In the genomic region with DNA sequence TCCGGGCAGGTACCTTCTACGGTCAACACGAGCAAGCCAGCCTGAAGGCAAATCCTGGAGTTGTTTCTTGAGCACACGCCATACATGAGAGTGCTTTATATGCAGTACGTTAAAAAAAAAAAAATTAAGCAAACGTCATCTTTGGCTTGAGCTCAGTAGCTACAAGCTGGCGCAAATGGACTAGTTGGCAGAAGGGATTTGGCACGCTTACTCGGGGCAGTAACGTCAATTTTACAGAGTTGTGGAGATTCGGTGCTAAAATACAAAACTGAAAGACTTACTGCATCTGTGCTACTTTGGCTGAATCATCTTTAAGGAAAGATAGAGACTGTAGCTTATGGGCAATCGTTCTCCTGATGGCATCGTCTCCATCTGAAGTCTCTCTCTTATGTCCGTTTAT, we compare ENCODE assay signal across 16 mouse cellular contexts.
A peak's percentile ranks its signal among the peaks of the same experiment; 100 is the strongest.
DNase-seq lines count a peak whose midpoint lies in the region; ATAC-seq and TF ChIP-seq lines count a peak whose summit lies in the region.
"Had no signal": no experiment of that assay in that cellular context is flagged by ENCODE, and none has a peak within 500 bp of the region (broad histone marks: within the 10 kb centered on the region; RNA-seq: fewer than 3 reads in every experiment).

No protein-coding gene starts in this region.

- no peak for TF ChIP-seq CTCF in olfactory bulb, adult 2 months (IDR thresholded peaks at IDR 0.05; ENCODE audit: insufficient read depth, low read depth, low read length)

- no peak for TF ChIP-seq POLR2A in olfactory bulb, adult 2 months (IDR thresholded peaks at IDR 0.05; ENCODE audit: insufficient read depth, low read depth, low read length)

- H3K4me3 ChIP-seq in forebrain, embryonic 14.5 days (ENCODE audit: low read depth, low read length) = no peak overlapping the region
- no peak overlapping the region for H3K4me3 ChIP-seq in forebrain, embryonic 11.5 days (ENCODE audit: low read depth, low read length)
- H3K4me3 ChIP-seq in olfactory bulb, adult 2 months (ENCODE audit: insufficient read depth, low read depth, low read length) = no peak overlapping the region

- no peaks in the 10 kb centered on the region for H3K4me1 ChIP-seq in forebrain, embryonic 14.5 days (ENCODE audit: control insufficient read depth, insufficient read depth, low read length)
- H3K4me1 ChIP-seq in forebrain, embryonic 11.5 days (replicated peaks; ENCODE audit: control insufficient read depth, insufficient read depth, low read length) = no peaks in the 10 kb centered on the region
- H3K4me1 ChIP-seq in olfactory bulb, adult 2 months (ENCODE audit: control insufficient read depth, insufficient read depth, low read length) = peaks cover 7% of the 10 kb centered on the region

- H3K27ac ChIP-seq in forebrain, embryonic 14.5 days (ENCODE audit: low read depth, low read length) = no peak overlapping the region
- no peak overlapping the region for H3K27ac ChIP-seq in forebrain, embryonic 11.5 days (ENCODE audit: low read depth, low read length)
- peak overlapping the region; percentile 37; the same call in 1 of the 2 replicates for H3K27ac ChIP-seq in olfactory bulb, adult 2 months (ENCODE audit: insufficient read depth, low read depth, low read length)

- H3K4me2 ChIP-seq in forebrain, embryonic 14.5 days (ENCODE audit: low read length) = no peak overlapping the region
- no peak overlapping the region for H3K4me2 ChIP-seq in forebrain, embryonic 11.5 days (ENCODE audit: low read depth, low read length, severe bottlenecking)

- DNase-seq in forebrain, embryonic 14.5 days (ENCODE audit: low spot score) = peak; percentile 80
- DNase-seq in forebrain, embryonic 11.5 days (ENCODE audit: low spot score) = no peak
- peak; percentile 79 for DNase-seq in cerebellum, adult 11-12 months
- peak; percentile 70 to 78 for DNase-seq in layer of hippocampus, adult 18-20 months (ENCODE audit: low spot score in 2 of 2)
- DNase-seq in thymus, postnatal 25 days = no peak
- no peak for DNase-seq in gastrocnemius, postnatal 4 days (ENCODE audit: low spot score in 2 of 2)
- DNase-seq in heart, adult 11 months = no peak
- DNase-seq: adrenal gland, postnatal 25 days; gastrocnemius, postnatal 14 days; kidney, postnatal 4 days; liver; lung, postnatal 10 days; spleen, adult 18-20 months; thymus, adult 2 months had no signal

- 77% methylated on average over 14 of the region's 14 CpGs for WGBS in forebrain, embryonic 14.5 days
- WGBS in forebrain, embryonic 11.5 days = 94% methylated on average over 14 of the region's 14 CpGs
- WGBS in olfactory bulb, adult 2 months = 65% methylated on average over 14 of the region's 14 CpGs

- H3K9ac ChIP-seq in forebrain, embryonic 14.5 days (ENCODE audit: low read length) = no peak overlapping the region
- no peak overlapping the region for H3K9ac ChIP-seq in forebrain, embryonic 11.5 days (ENCODE audit: low read length)

- H3K36me3 ChIP-seq in forebrain, embryonic 14.5 days (ENCODE audit: control insufficient read depth, insufficient read depth, low read length) = no peaks in the 10 kb centered on the region
- no peaks in the 10 kb centered on the region for H3K36me3 ChIP-seq in forebrain, embryonic 11.5 days (ENCODE audit: control insufficient read depth, insufficient read depth, low read length)

- ATAC-seq in forebrain, embryonic 14.5 days = peak; percentile 79; the same call in 1 of the 2 replicates
- no peak for ATAC-seq in forebrain, embryonic 11.5 days (replicated peaks; ENCODE audit: low FRiP score)
- ATAC-seq: midbrain, embryonic 16.5 days had no signal

- no peaks in the 10 kb centered on the region for H3K9me3 ChIP-seq in forebrain, embryonic 14.5 days (replicated peaks; ENCODE audit: control insufficient read depth, low read length)
- no peaks in the 10 kb centered on the region for H3K9me3 ChIP-seq in forebrain, embryonic 11.5 days (ENCODE audit: control insufficient read depth, low read length)

- no peaks in the 10 kb centered on the region for H3K27me3 ChIP-seq in forebrain, embryonic 14.5 days (replicated peaks; ENCODE audit: control insufficient read depth, insufficient read depth, low read length)
- H3K27me3 ChIP-seq in forebrain, embryonic 11.5 days (ENCODE audit: control insufficient read depth, insufficient read depth, low read length) = no peaks in the 10 kb centered on the region

Comparison
In these comparisons a context has a peak if more than half of its experiments do, and no peak if none do; other contexts are left out.
1. DNase-seq: peak in forebrain, embryonic 14.5 days (single experiment), cerebellum, adult 11-12 months (single experiment) and layer of hippocampus, adult 18-20 months (2 of 2); none in forebrain, embryonic 11.5 days (single experiment), thymus, postnatal 25 days (single experiment), gastrocnemius, postnatal 4 days (0 of 2) and heart, adult 11 months (single experiment).